Mouse (Mus musculus) E14TG2a.4 (cell line): ENCODE data around the gene Cbll1.

Experiments used
- H3K27me3 ChIP-seq: 2 replicates; pipeline ENCODE4 v1.6.1; 2014; ENCODE audit warnings: low read length, control low read depth; ENCODE audit not compliant: insufficient read depth
- H3K36me3 ChIP-seq: 2 replicates; pipeline ENCODE4 v1.6.1; 2014; ENCODE audit warnings: low read length, control low read depth; ENCODE audit not compliant: insufficient read depth
- H3K4me1 ChIP-seq: replicated peaks from 2 replicates; pipeline ENCODE4 v1.6.1; 2014; ENCODE audit warnings: low read depth, low read length, control low read depth
- H3K4me3 ChIP-seq: replicated peaks from 2 replicates; pipeline ENCODE4 v1.5.1; 2014; ENCODE audit warnings: mild to moderate bottlenecking, low read length
- H3K9me3 ChIP-seq: 2 replicates; pipeline ENCODE4 v1.6.1; 2014; ENCODE audit warnings: low read length, control low read depth
- CTCF ChIP-seq: conservative IDR thresholded peaks from 2 replicates; pipeline ENCODE4 v1.5.1; 2014; ENCODE audit warnings: low read length
- NANOG ChIP-seq: IDR thresholded peaks from 2 replicates; pipeline ENCODE4 v1.6.1; 2014; ENCODE audit warnings: borderline replicate concordance, low read length, mixed read lengths
- POU5F1 ChIP-seq: IDR thresholded peaks from 2 replicates; pipeline ENCODE4 v1.6.1; 2014; ENCODE audit warnings: low read length, borderline replicate concordance

The Cbll1 gene

DNA sequence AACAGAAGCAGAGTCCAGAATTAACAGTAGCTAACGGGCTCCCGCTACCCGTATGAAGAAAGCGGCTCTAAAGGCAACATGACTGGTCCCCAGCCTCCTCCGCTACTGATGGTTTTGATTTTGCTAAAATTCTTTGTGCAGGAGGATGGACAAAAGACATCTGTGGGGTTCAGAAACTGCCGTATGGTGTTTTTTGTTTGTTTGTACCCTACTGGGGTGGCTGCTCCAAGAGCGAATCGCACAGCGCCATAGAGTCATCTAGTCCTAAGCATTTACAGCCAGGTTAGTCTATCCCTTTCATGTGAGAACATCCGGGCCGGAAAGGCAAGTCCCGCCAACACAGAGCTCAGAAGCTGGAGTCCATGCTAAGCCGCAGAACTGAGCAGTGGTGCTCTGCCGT lies 32.6 kb upstream of the Cbll1 start:
- H3K36me3 ChIP-seq = no peaks in the 10 kb centered on the region
- H3K4me1 ChIP-seq = peaks cover 13% of the 10 kb centered on the region; the same call in 1 of the 2 replicates
- 0 out of 2 replicates have a peak, but pooled peaks cover 3% of the 10 kb centered on the region for H3K27me3 ChIP-seq
- TF ChIP-seq CTCF (no peak), NANOG (no peak), POU5F1 (no peak)
- H3K4me3 ChIP-seq = peak overlapping the region; percentile 64
- H3K9me3 ChIP-seq = no peaks in the 10 kb centered on the region

DNA sequence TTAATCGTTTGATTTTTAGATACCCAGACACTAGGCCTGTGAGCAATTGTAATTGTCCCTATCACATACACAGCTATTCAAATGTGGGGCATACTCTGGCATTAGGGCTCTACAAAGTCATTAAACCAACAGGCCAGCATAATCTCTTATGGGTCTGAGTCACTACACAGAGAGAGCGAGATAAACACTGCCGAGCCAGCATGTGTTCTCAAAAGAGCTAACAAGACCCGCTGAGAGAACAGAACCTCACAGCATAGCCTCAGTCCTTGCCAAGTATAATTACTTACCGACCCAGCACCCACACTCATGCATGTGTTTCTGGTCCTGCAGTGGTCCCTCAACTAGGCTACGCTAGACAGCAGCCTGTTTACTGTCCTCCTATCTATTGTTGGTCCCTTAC lies 28.0 kb upstream of the Cbll1 start:
- TF ChIP-seq CTCF = no peak
- TF ChIP-seq NANOG = no peak
- TF ChIP-seq POU5F1 = no peak
- Histone ChIP-seq H3K27me3 (0 out of 2 replicates have a peak, but pooled peaks cover 3% of the 10 kb centered on the region), H3K4me1 (peaks cover 25% of the 10 kb centered on the region), H3K9me3 (peaks cover 4% of the 10 kb centered on the region), H3K36me3 (no peaks in the 10 kb centered on the region), H3K4me3 (no peak overlapping the region)

DNA sequence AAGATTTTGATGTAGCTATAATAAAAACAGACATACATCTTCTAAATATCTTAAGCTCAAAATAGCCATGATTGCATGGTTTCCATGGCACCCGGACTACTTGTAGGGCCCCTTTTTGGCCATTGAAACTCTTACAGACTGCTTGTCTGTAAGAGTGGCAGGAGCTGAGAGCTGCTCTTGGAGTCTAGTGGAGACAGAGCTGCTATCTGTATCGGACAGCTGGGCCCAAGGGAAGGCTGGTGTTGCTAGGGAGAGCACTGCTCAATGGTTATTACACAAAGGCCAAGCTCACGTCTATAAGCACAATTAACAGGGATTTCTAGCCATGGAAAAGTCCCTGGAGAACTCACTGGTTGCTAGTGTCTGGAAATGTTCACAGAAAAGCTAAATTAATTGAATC lies 22.0 kb upstream of the Cbll1 start:
- Histone ChIP-seq H3K27me3 (0 out of 2 replicates have a peak, but pooled peaks cover 5% of the 10 kb centered on the region), H3K9me3 (peaks cover 4% of the 10 kb centered on the region), H3K4me1 (peaks cover 13% of the 10 kb centered on the region), H3K4me3 (no peak overlapping the region), H3K36me3 (no peaks in the 10 kb centered on the region)
- TF ChIP-seq NANOG = no peak
- no peak for TF ChIP-seq CTCF
- TF ChIP-seq POU5F1 = no peak

DNA sequence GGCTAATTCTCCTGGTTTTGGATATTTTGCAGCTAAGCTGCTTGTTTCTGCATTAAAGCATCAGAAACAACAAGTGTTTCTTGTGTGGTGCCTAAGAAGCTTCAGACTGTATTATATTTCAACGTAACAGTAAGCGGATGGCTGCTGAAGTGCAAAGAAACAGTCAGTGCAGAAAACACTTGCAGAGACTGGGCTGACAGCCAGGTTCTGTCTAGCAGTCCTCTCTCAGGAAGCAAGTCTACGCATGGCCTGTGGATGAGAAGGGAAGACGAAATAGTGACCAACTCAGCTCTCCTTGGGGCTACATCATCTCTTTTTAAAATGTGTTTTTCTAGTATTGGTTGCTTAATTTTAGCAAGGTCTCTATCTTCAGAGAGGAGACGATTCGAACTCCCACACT lies 20.7 kb upstream of the Cbll1 start:
- no peak for TF ChIP-seq POU5F1
- TF ChIP-seq CTCF = no peak
- TF ChIP-seq NANOG = no peak
- H3K36me3 ChIP-seq = no peaks in the 10 kb centered on the region
- H3K9me3 ChIP-seq = peaks cover 4% of the 10 kb centered on the region
- 0 out of 2 replicates have a peak, but pooled peaks cover 5% of the 10 kb centered on the region for H3K27me3 ChIP-seq
- H3K4me1 ChIP-seq = peaks cover 10% of the 10 kb centered on the region
- H3K4me3 ChIP-seq = no peak overlapping the region

DNA sequence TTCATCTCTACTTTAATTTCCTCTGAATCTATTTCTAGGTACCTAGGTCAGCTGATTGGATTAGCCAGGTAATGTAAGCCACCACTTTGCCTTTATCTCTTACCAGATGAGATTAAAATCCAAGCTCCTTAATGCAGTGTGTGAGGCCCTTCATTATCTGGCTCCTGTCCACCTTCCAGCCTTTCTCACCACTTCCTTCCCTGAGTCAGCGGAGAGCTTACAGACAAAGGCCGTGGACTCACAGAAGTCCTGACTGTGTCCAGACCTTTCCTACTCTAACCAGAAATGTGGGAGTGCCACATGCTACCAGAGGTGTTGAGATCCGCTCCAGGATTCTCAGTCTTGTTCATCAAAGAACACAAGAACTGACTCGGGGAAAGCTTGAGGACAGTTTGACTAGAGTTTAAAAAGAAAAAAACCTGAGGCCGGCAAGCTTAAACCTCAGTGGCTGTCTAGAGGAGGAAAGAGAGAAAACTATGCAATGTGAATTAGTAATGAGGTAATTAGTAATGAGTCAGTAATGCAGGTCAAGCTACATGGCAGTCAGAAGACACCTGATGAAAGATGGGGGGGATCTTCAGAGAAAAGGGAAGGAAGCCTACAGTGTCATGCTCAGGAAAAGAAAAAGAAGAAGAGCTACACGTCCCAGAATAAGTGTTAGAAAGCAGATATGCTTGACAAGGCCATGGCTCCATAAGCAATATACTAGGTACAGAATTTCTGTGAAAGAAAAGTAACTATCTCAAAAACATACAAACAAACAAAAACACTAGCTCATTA lies 14.5 kb upstream of the Cbll1 start:
- Histone ChIP-seq H3K4me1 (no peaks in the 10 kb centered on the region), H3K27me3 (no peaks in the 10 kb centered on the region), H3K4me3 (no peak overlapping the region), H3K9me3 (no peaks in the 10 kb centered on the region), H3K36me3 (no peaks in the 10 kb centered on the region)
- TF ChIP-seq NANOG (no peak), CTCF (no peak), POU5F1 (no peak)

DNA sequence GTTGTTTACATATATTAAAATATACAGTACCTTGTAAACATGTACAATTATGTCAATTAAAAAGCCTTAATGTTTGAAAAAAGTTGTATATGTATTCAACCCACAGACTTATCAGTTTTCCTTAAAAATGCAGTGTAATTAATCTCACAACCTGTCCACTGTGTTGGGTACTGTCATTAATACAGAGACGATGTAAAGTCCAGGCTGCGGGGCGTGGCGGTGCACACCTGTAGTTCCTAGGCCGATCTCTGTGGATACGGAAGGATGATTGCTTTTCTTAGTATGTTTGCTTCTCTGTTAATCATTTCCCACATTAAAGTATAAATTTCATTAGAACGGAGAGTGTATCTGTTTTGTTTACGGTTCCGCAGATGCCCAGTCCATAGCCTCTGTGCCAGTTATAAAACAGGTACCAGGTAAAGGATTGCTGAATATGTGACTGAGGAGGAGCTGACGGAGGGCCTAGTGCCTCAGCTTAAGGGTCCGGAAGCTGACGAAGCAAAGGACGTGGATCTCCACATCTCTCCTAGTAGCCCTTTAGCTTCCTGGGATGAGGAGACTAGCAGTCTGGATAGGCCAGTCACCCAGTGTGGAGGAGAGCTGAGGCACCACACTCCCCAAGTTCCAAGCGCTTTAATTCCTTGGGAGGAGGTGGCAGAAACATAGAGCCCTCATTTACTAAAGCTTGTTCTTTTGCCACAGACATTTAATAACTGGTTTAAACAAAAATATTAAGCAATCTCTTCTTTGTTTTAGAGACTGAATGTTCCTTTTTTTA lies 13.4 kb upstream of the Cbll1 start:
- Histone ChIP-seq H3K36me3 (no peaks in the 10 kb centered on the region), H3K27me3 (no peaks in the 10 kb centered on the region), H3K4me1 (no peaks in the 10 kb centered on the region), H3K9me3 (no peaks in the 10 kb centered on the region), H3K4me3 (no peak overlapping the region)
- no peak for TF ChIP-seq CTCF
- no peak for TF ChIP-seq NANOG
- no peak for TF ChIP-seq POU5F1

DNA sequence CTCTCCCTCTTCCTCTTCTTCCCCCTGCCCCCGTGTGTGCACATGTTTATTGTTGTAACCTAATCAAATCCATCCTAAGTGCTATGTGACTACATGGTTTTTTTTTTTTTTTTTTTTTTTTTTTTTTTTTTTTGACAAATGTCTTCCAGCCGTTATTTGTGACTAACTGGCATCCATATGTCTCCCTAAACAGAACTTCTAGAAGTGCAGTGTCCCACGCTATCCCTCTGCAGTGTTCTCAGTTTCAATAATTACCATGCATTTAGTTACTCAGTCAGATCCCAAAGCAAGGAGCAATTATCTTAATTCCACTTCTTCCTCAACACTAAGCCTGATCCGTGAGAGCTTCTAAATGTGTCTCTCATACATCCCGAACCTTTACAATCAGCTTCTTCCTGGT lies 11.8 kb upstream of the Cbll1 start:
- Histone ChIP-seq H3K9me3 (no peaks in the 10 kb centered on the region), H3K4me3 (no peak overlapping the region)
- TF ChIP-seq CTCF = no peak
- no peak for TF ChIP-seq NANOG
- no peak for TF ChIP-seq POU5F1

DNA sequence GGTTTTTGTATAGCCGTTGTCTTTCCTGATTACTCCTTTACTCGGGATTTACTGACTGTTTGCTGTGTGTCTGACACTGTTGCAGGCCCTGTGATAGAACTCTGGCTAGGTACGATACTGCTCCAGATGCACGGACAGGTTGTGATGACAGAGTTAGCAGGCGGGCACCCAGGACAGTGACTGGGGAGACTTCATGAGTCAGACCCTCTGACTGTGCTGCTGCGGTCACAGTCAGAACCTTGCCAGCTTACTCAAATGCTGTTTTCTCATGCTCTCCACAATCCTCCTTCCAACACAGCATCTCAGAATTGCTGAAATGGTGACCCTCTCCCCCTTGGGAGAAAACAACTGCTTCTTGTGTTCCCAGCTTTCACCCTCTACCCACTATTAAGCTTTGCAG lies 9.1 kb upstream of the Cbll1 start:
- H3K36me3 ChIP-seq = no peaks in the 10 kb centered on the region
- H3K4me1 ChIP-seq = no peaks in the 10 kb centered on the region
- H3K27me3 ChIP-seq = peaks cover 4% of the 10 kb centered on the region; the same call in 1 of the 2 replicates
- no peak overlapping the region for H3K4me3 ChIP-seq
- no peak for TF ChIP-seq NANOG
- TF ChIP-seq CTCF = no peak
- no peak for TF ChIP-seq POU5F1
- H3K9me3 ChIP-seq = no peaks in the 10 kb centered on the region

More for the DNA sequence above, 11.8 kb upstream of the Cbll1 start:
- H3K36me3 ChIP-seq = no peaks in the 10 kb centered on the region
- no peaks in the 10 kb centered on the region for H3K4me1 ChIP-seq
- no peaks in the 10 kb centered on the region for H3K27me3 ChIP-seq
